In genomic region chr5:139161632-139162031, GRCm38 (mm10) we compare ENCODE assay signal across 24 mouse cellular contexts. TPM values are rescaled to one million over a fixed set of nuclear protein-coding genes. Genes with fewer than 3 reads are reported as not detected.
DNase-seq lines count a peak whose midpoint lies in the region; ATAC-seq lines count a peak whose summit lies in the region.
"Had no signal": no experiment of that assay in that cellular context is flagged by ENCODE, and none has a peak within 500 bp of the region (broad histone marks: within the 10 kb centered on the region; RNA-seq: fewer than 3 reads in every experiment).

No protein-coding gene starts in this region.

- H3K4me1 ChIP-seq in megakaryocyte, embryonic 14.5 days: peaks cover 95% of the 10 kb centered on the region
- no peaks in the 10 kb centered on the region for H3K4me1 ChIP-seq in forebrain, embryonic 10.5 days
- H3K4me1 ChIP-seq: embryonic facial prominence, embryonic 10.5 days; forebrain, embryonic 15.5 days; limb, embryonic 10.5 days; midbrain, embryonic 10.5 days had no signal

- peak; percentile 84 for DNase-seq in heart, adult 11 months
- DNase-seq in heart, postnatal 25 days (ENCODE audit: low spot score): no peak
- peak; percentile 74 to 81 for DNase-seq in thymus, postnatal 10 days (ENCODE audit: low spot score in 2 of 2)
- no peak for DNase-seq in adipocyte (ENCODE audit: low spot score)
- DNase-seq in forebrain, embryonic 10.5 days (ENCODE audit: extremely low spot score, low spot score): no peak
- DNase-seq in embryo, embryonic 11 days: no peak
- DNase-seq: cerebellum, postnatal 14 days; kidney, adult 9 months; layer of hippocampus, postnatal 36 days; right cerebral cortex, postnatal 14 days had no signal

- H3K4me3 ChIP-seq in megakaryocyte, embryonic 14.5 days (replicated peaks): peak overlapping the region; percentile 87
- no peak overlapping the region for H3K4me3 ChIP-seq in forebrain, embryonic 10.5 days
- H3K4me3 ChIP-seq: embryonic facial prominence, embryonic 10.5 days; erythroblast, embryonic 14.5 days; forebrain, embryonic 15.5 days; heart, embryonic 13.5 days; hindbrain, embryonic 10.5 days; limb, embryonic 10.5 days; midbrain, embryonic 10.5 days; neural tube, embryonic 13.5 days had no signal

- H3K9me3 ChIP-seq in megakaryocyte, embryonic 14.5 days: no peaks in the 10 kb centered on the region
- H3K9me3 ChIP-seq in forebrain, embryonic 10.5 days: no peaks in the 10 kb centered on the region
- H3K9me3 ChIP-seq: embryonic facial prominence, embryonic 10.5 days; forebrain, embryonic 15.5 days; heart, embryonic 13.5 days; hindbrain, embryonic 10.5 days; limb, embryonic 10.5 days; midbrain, embryonic 10.5 days; neural tube, embryonic 13.5 days had no signal

- intact Hi-C loops in heart, postnatal 25 days (cut with DNase I): no loop called here

- H3K27me3 ChIP-seq in megakaryocyte, embryonic 14.5 days (replicated peaks): no peaks in the 10 kb centered on the region
- no peaks in the 10 kb centered on the region for H3K27me3 ChIP-seq in forebrain, embryonic 10.5 days (ENCODE audit: poor library complexity, severe bottlenecking)
- H3K27me3 ChIP-seq: forebrain, embryonic 15.5 days; heart, embryonic 13.5 days; neural tube, embryonic 13.5 days; Patski had no signal

- H3K27ac ChIP-seq in forebrain, embryonic 10.5 days: no peak overlapping the region
- H3K27ac ChIP-seq: embryonic facial prominence, embryonic 10.5 days; forebrain, embryonic 15.5 days; heart, embryonic 13.5 days; hindbrain, embryonic 10.5 days; limb, embryonic 10.5 days; liver, embryonic 14.5 days; midbrain, embryonic 10.5 days; neural tube, embryonic 13.5 days had no signal

- 92% methylated on average over 10 of the region's 10 CpGs for WGBS in forebrain, embryonic 10.5 days

- H3K36me3 ChIP-seq in megakaryocyte, embryonic 14.5 days (replicated peaks; ENCODE audit: low read length): peaks cover 90% of the 10 kb centered on the region
- H3K36me3 ChIP-seq in forebrain, embryonic 10.5 days (replicated peaks): peaks cover 87% of the 10 kb centered on the region

- peak; percentile 38 for ATAC-seq in CD4-positive, CD25-positive, alpha-beta regulatory T cell, adult 4 months
- ATAC-seq: forebrain, embryonic 15.5 days; inflammation-experienced regulatory T-cells, adult 6 months; lung, postnatal 0 days; Patski had no signal

RNA-seq across cellular contexts. Expression of gene Dnaaf5, which starts 11.6 kb away (rescaled TPM):
- total RNA-seq in heart, postnatal 25 days (2021): 10 to 100 TPM; 14.5 to 21.9 TPM
- 10 to 100 TPM in 1 of 2 experiments, 1 to 10 TPM in 1; 8.2 to 16.0 TPM for polyA plus RNA-seq in CD4-positive, CD25-positive, alpha-beta regulatory T cell, adult 4 months (2017; shearing (Covaris generic))
- 196 and 533 TPM in 2 replicates for polyA plus RNA-seq in megakaryocyte, embryonic 14.5 days (2012; ENCODE audit: insufficient read depth, low replicate concordance)
- polyA plus RNA-seq in forebrain, embryonic 10.5 days (2016; fragmentation: Nextera tagmentation; extraction: Ambion mirVana): 8.0 and 9.9 TPM in 2 replicates

RNA-seq across cellular contexts. Expression of gene Prkar1b, which starts 11.8 kb away (rescaled TPM):
- total RNA-seq in heart, postnatal 25 days (2021): 1 to 10 TPM; 1.7 to 2.5 TPM
- polyA plus RNA-seq in CD4-positive, CD25-positive, alpha-beta regulatory T cell, adult 4 months (2017; shearing (Covaris generic)): 1 to 10 TPM in 1 of 2 experiments, under 1 TPM in 1; 0.98 to 3.1 TPM
- polyA plus RNA-seq in megakaryocyte, embryonic 14.5 days (2012; ENCODE audit: insufficient read depth, low replicate concordance): 1.4 TPM in 1 of 2 replicates, not detected in the other
- 3.3 and 5.1 TPM in 2 replicates for polyA plus RNA-seq in forebrain, embryonic 10.5 days (2016; fragmentation: Nextera tagmentation; extraction: Ambion mirVana)

RNA-seq across cellular contexts. Expression of gene Sun1, which starts 38.8 kb away (rescaled TPM):
- total RNA-seq in heart, postnatal 25 days (2021): 10 to 100 TPM; 42.4 to 53.7 TPM
- 10 to 100 TPM; 36.2 to 64.2 TPM for polyA plus RNA-seq in CD4-positive, CD25-positive, alpha-beta regulatory T cell, adult 4 months (2017; shearing (Covaris generic))
- polyA plus RNA-seq in megakaryocyte, embryonic 14.5 days (2012; ENCODE audit: insufficient read depth, low replicate concordance): 1.5 and 3.4 TPM in 2 replicates
- 52.9 and 53.8 TPM in 2 replicates for polyA plus RNA-seq in forebrain, embryonic 10.5 days (2016; fragmentation: Nextera tagmentation; extraction: Ambion mirVana)

Comparison
In these comparisons a context has a peak if more than half of its experiments do, and no peak if none do; other contexts are left out.
1. DNase-seq: peak in heart, adult 11 months (single experiment) and thymus, postnatal 10 days (2 of 2); none in heart, postnatal 25 days (single experiment), adipocyte (single experiment), forebrain, embryonic 10.5 days (single experiment) and embryo, embryonic 11 days (single experiment).
2. RNA of gene Dnaaf5, which starts 11.6 kb away (polyA plus RNA-seq): 196 to 533 TPM in megakaryocyte, embryonic 14.5 days; 8.2 to 16.0 TPM in CD4-positive, CD25-positive, alpha-beta regulatory T cell, adult 4 months and 8.0 to 9.9 TPM in forebrain, embryonic 10.5 days; every median in the first group is over 10 times any median in the second.